Mouse (Mus musculus): ENCODE measurements at regions not wholly inside any gene's neighbourhood (a gene's known extent, or its start where the extent isn't known, plus 50 kb on each side); places are given as distances from the start of the nearest gene placed in this dataset.

GRCm38 (mm10) chr8:87268159-87268558 is 204.2 kb downstream of the Cbln1 start:
- Histone ChIP-seq H3K4me2 (no peak overlapping the region), H3K27ac (no peak overlapping the region), H3K36me3 (no peaks in the 10 kb centered on the region), H3K27me3 (replicated peaks) (no peaks in the 10 kb centered on the region), H3K4me3 (no peak overlapping the region), H3K9ac (no peak overlapping the region), H3K4me1 (no peaks in the 10 kb centered on the region), H3K9me3 (replicated peaks) (no peaks in the 10 kb centered on the region)
- ATAC-seq, result no peak

- H3K36me3 ChIP-seq, result no peaks in the 10 kb centered on the region
- no peak overlapping the region for H3K27ac ChIP-seq
- 57% methylated on average over 2 of the region's 2 CpGs for WGBS (ENCODE audit: insufficient replicate concordance)
- H3K9me3 ChIP-seq (replicated peaks), result no peaks in the 10 kb centered on the region
- H3K9ac ChIP-seq, result no peak overlapping the region
- no peak overlapping the region for H3K4me3 ChIP-seq
- H3K4me1 ChIP-seq, result no peaks in the 10 kb centered on the region
- no peak overlapping the region for H3K4me2 ChIP-seq
- no peaks in the 10 kb centered on the region for H3K27me3 ChIP-seq (replicated peaks)
- ATAC-seq, result no peak
These were observed 207.4 kb downstream of the Cbln1 start for GRCm38 (mm10) chr8:87264999-87265398.

- ATAC-seq, result no peak
- WGBS (ENCODE audit: insufficient replicate concordance), result 77% methylated on average over 2 of the region's 2 CpGs
These were observed 212.1 kb downstream of the Cbln1 start for GRCm38 (mm10) chr8:87260305-87260704.

GRCm38 (mm10) chr8:87242681-87243080 is 229.7 kb downstream of the Cbln1 start:
- 47% methylated on average over 2 of the region's 2 CpGs for WGBS (ENCODE audit: insufficient replicate concordance)
- Histone ChIP-seq H3K4me2 (no peak overlapping the region), H3K4me1 (no peaks in the 10 kb centered on the region), H3K27me3 (replicated peaks) (no peaks in the 10 kb centered on the region), H3K27ac (no peak overlapping the region), H3K9me3 (replicated peaks) (no peaks in the 10 kb centered on the region), H3K36me3 (no peaks in the 10 kb centered on the region), H3K9ac (no peak overlapping the region), H3K4me3 (no peak overlapping the region)
- ATAC-seq, result no peak

More at GRCm38 (mm10) chr8:87260305-87260704, 212.1 kb downstream of the Cbln1 start:
- Histone ChIP-seq H3K4me2 (no peak overlapping the region), H3K27me3 (replicated peaks) (no peaks in the 10 kb centered on the region), H3K36me3 (no peaks in the 10 kb centered on the region), H3K4me1 (no peaks in the 10 kb centered on the region), H3K9me3 (replicated peaks) (no peaks in the 10 kb centered on the region), H3K27ac (no peak overlapping the region), H3K9ac (no peak overlapping the region), H3K4me3 (no peak overlapping the region)

GRCm38 (mm10) chr8:87237181-87237580 is 235.2 kb downstream of the Cbln1 start:
- H3K36me3 ChIP-seq, result no peaks in the 10 kb centered on the region
- no peak overlapping the region for H3K27ac ChIP-seq
- WGBS (ENCODE audit: insufficient replicate concordance), result 74% methylated on average over 7 of the region's 7 CpGs
- no peak overlapping the region for H3K4me3 ChIP-seq
- H3K4me1 ChIP-seq, result no peaks in the 10 kb centered on the region
- no peak overlapping the region for H3K9ac ChIP-seq
- no peak overlapping the region for H3K4me2 ChIP-seq
- no peaks in the 10 kb centered on the region; the same call in 1 of the 2 replicates for H3K27me3 ChIP-seq (replicated peaks)
- ATAC-seq, result no peak
- no peaks in the 10 kb centered on the region for H3K9me3 ChIP-seq (replicated peaks)

- ATAC-seq, result no peak
- H3K9ac ChIP-seq, result no peak overlapping the region
- no peak overlapping the region for H3K27ac ChIP-seq
- 70% methylated on average over 11 of the region's 11 CpGs for WGBS (ENCODE audit: insufficient replicate concordance)
- H3K4me3 ChIP-seq, result no peak overlapping the region
- H3K4me2 ChIP-seq, result no peak overlapping the region
- H3K9me3 ChIP-seq (replicated peaks), result no peaks in the 10 kb centered on the region
- H3K36me3 ChIP-seq, result no peaks in the 10 kb centered on the region
- no peaks in the 10 kb centered on the region; the same call in 1 of the 2 replicates for H3K27me3 ChIP-seq (replicated peaks)
- no peaks in the 10 kb centered on the region for H3K4me1 ChIP-seq
These were observed 236.0 kb downstream of the Cbln1 start for GRCm38 (mm10) chr8:87236438-87236837.

GRCm38 (mm10) chr8:87235341-87236075 is 236.9 kb downstream of the Cbln1 start:
- Histone ChIP-seq H3K27ac (no peak overlapping the region), H3K4me3 (no peak overlapping the region), H3K9ac (no peak overlapping the region), H3K4me1 (no peaks in the 10 kb centered on the region), H3K36me3 (no peaks in the 10 kb centered on the region), H3K4me2 (no peak overlapping the region), H3K27me3 (replicated peaks) (no peaks in the 10 kb centered on the region; the same call in 1 of the 2 replicates), H3K9me3 (replicated peaks) (no peaks in the 10 kb centered on the region)
- ATAC-seq, result no peak
- WGBS (ENCODE audit: insufficient replicate concordance), result 36% methylated on average over 18 of the region's 18 CpGs

- ATAC-seq, result no peak
- H3K9ac ChIP-seq, result no peak overlapping the region
- H3K4me2 ChIP-seq, result no peak overlapping the region
- 63% methylated on average over 5 of the region's 5 CpGs for WGBS (ENCODE audit: insufficient replicate concordance)
- no peak overlapping the region for H3K27ac ChIP-seq
- H3K36me3 ChIP-seq, result no peaks in the 10 kb centered on the region
- no peaks in the 10 kb centered on the region for H3K4me1 ChIP-seq
- no peaks in the 10 kb centered on the region for H3K9me3 ChIP-seq (replicated peaks)
- H3K4me3 ChIP-seq, result no peak overlapping the region
- H3K27me3 ChIP-seq (replicated peaks), result no peaks in the 10 kb centered on the region; the same call in 1 of the 2 replicates
These were observed 238.1 kb downstream of the Cbln1 start for GRCm38 (mm10) chr8:87234336-87234735.

- Histone ChIP-seq H3K4me1 (no peaks in the 10 kb centered on the region), H3K27ac (no peak overlapping the region), H3K4me3 (no peak overlapping the region), H3K4me2 (no peak overlapping the region), H3K9ac (no peak overlapping the region), H3K27me3 (replicated peaks) (no peaks in the 10 kb centered on the region; the same call in 1 of the 2 replicates), H3K36me3 (no peaks in the 10 kb centered on the region), H3K9me3 (replicated peaks) (no peaks in the 10 kb centered on the region)
- WGBS (ENCODE audit: insufficient replicate concordance), result 53% methylated on average over 10 of the region's 10 CpGs
- no peak for ATAC-seq
These were observed 238.5 kb downstream of the Cbln1 start for GRCm38 (mm10) chr8:87233805-87234331.

- Histone ChIP-seq H3K27ac (no peak overlapping the region), H3K9ac (no peak overlapping the region), H3K36me3 (no peaks in the 10 kb centered on the region), H3K27me3 (replicated peaks) (no peaks in the 10 kb centered on the region; the same call in 1 of the 2 replicates), H3K9me3 (replicated peaks) (no peaks in the 10 kb centered on the region), H3K4me1 (no peaks in the 10 kb centered on the region), H3K4me3 (no peak overlapping the region), H3K4me2 (no peak overlapping the region)
- WGBS (ENCODE audit: insufficient replicate concordance), result 41% methylated on average over 4 of the region's 4 CpGs
- no peak for ATAC-seq
These were observed 240.6 kb downstream of the Cbln1 start for GRCm38 (mm10) chr8:87231762-87232161.

- H3K36me3 ChIP-seq, result no peaks in the 10 kb centered on the region
- H3K4me3 ChIP-seq, result no peak overlapping the region
- H3K27ac ChIP-seq, result no peak overlapping the region
- H3K4me1 ChIP-seq, result no peaks in the 10 kb centered on the region
- no peaks in the 10 kb centered on the region for H3K27me3 ChIP-seq (replicated peaks)
- H3K9ac ChIP-seq, result no peak overlapping the region
- H3K9me3 ChIP-seq (replicated peaks), result no peaks in the 10 kb centered on the region
- no peak for ATAC-seq
- WGBS (ENCODE audit: insufficient replicate concordance), result 60% methylated on average over 4 of the region's 4 CpGs
- H3K4me2 ChIP-seq, result no peak overlapping the region
These were observed 242.3 kb downstream of the Cbln1 start for GRCm38 (mm10) chr8:87230096-87230495.

GRCm38 (mm10) chr8:87229182-87229581 is 243.2 kb downstream of the Cbln1 start:
- no peaks in the 10 kb centered on the region for H3K27me3 ChIP-seq (replicated peaks)
- H3K27ac ChIP-seq, result no peak overlapping the region
- no peak for ATAC-seq
- H3K9me3 ChIP-seq (replicated peaks), result no peaks in the 10 kb centered on the region
- no peaks in the 10 kb centered on the region for H3K36me3 ChIP-seq
- no peaks in the 10 kb centered on the region for H3K4me1 ChIP-seq
- no peak overlapping the region for H3K4me2 ChIP-seq
- H3K4me3 ChIP-seq, result no peak overlapping the region
- no peak overlapping the region for H3K9ac ChIP-seq
- 83% methylated on average over 5 of the region's 6 CpGs for WGBS (ENCODE audit: insufficient replicate concordance)

GRCm38 (mm10) chr8:87228777-87229176 is 243.6 kb downstream of the Cbln1 start:
- no peak for ATAC-seq
- 76% methylated on average over 6 of the region's 6 CpGs for WGBS (ENCODE audit: insufficient replicate concordance)
- Histone ChIP-seq H3K27ac (no peak overlapping the region), H3K27me3 (replicated peaks) (no peaks in the 10 kb centered on the region), H3K4me3 (no peak overlapping the region), H3K9me3 (replicated peaks) (no peaks in the 10 kb centered on the region), H3K36me3 (no peaks in the 10 kb centered on the region), H3K4me1 (no peaks in the 10 kb centered on the region), H3K9ac (no peak overlapping the region), H3K4me2 (no peak overlapping the region)
